ENCODE assay signal across 16 mouse cellular contexts in genomic region chr7:117658180-117658579, GRCm38 (mm10).
DNase-seq lines count a peak whose midpoint lies in the region; ATAC-seq lines count a peak whose summit lies in the region.
"Had no signal": no experiment of that assay in that cellular context is flagged by ENCODE, and none has a peak within 500 bp of the region (broad histone marks: within the 10 kb centered on the region; RNA-seq: fewer than 3 reads in every experiment).

No protein-coding gene starts in this region.

- no peaks in the 10 kb centered on the region for H3K9me3 ChIP-seq in heart, embryonic 11.5 days (replicated peaks; ENCODE audit: control insufficient read depth, low read length)
- H3K9me3 ChIP-seq: embryonic facial prominence, embryonic 10.5 days; forebrain, embryonic 15.5 days; heart, embryonic 12.5 days; hindbrain, embryonic 10.5 days; hindbrain, embryonic 15.5 days had no signal

- no peaks in the 10 kb centered on the region for H3K36me3 ChIP-seq in heart, embryonic 11.5 days (ENCODE audit: control insufficient read depth, insufficient read depth, low read length)
- H3K36me3 ChIP-seq: forebrain, embryonic 15.5 days; heart, embryonic 12.5 days; hindbrain, embryonic 15.5 days had no signal

- no peaks in the 10 kb centered on the region for H3K27me3 ChIP-seq in heart, embryonic 11.5 days (ENCODE audit: control insufficient read depth, insufficient read depth, low read length)
- H3K27me3 ChIP-seq: forebrain, embryonic 15.5 days; heart, embryonic 12.5 days; hindbrain, embryonic 15.5 days had no signal

- WGBS in heart, embryonic 11.5 days (ENCODE audit: insufficient replicate concordance) = 83% methylated on average over 4 of the region's 4 CpGs

- no peak overlapping the region for H3K4me2 ChIP-seq in heart, embryonic 11.5 days
- H3K4me2 ChIP-seq: forebrain, embryonic 15.5 days; heart, embryonic 12.5 days; hindbrain, embryonic 15.5 days had no signal

- H3K9ac ChIP-seq in heart, embryonic 11.5 days (ENCODE audit: low read depth, low read length) = no peak overlapping the region
- H3K9ac ChIP-seq: forebrain, embryonic 15.5 days; heart, embryonic 12.5 days; hindbrain, embryonic 15.5 days had no signal

- no peak for ATAC-seq in heart, embryonic 11.5 days (replicated peaks; ENCODE audit: insufficient number of reproducible peaks, low FRiP score, low TSS enrichment)
- ATAC-seq: forebrain, embryonic 15.5 days; inflammation-experienced regulatory T-cells, adult 6 months had no signal

- H3K4me3 ChIP-seq in heart, embryonic 11.5 days (ENCODE audit: low read depth, low read length) = no peak overlapping the region
- H3K4me3 ChIP-seq: embryonic facial prominence, embryonic 10.5 days; forebrain, embryonic 15.5 days; heart, adult 2 months; heart, embryonic 12.5 days; hindbrain, embryonic 10.5 days; hindbrain, embryonic 15.5 days had no signal

- DNase-seq in heart, adult 11 months = peak; percentile 36
- peak; percentile 27 to 41 for DNase-seq in left cerebral cortex, postnatal 14 days (ENCODE audit: low spot score in 2 of 2)
- no peak for DNase-seq in left cerebral cortex, postnatal 25 days (ENCODE audit: low spot score in 2 of 2)
- DNase-seq in brain, adult 2 months (ENCODE audit: low read depth, low spot score) = peak; percentile 64
- peak; percentile 35 for DNase-seq in telencephalon, adult 2 months (ENCODE audit: low read depth, low spot score)
- DNase-seq: adrenal gland, adult 2 months; adrenal gland, postnatal 25 days; gastrocnemius, postnatal 10 days; heart, adult 2 months had no signal

- no peak overlapping the region for H3K27ac ChIP-seq in heart, embryonic 11.5 days (ENCODE audit: low read depth, low read length)
- H3K27ac ChIP-seq: embryonic facial prominence, embryonic 10.5 days; forebrain, embryonic 15.5 days; heart, adult 2 months; hindbrain, embryonic 10.5 days; hindbrain, embryonic 15.5 days had no signal

- intact Hi-C loops in left cerebral cortex, postnatal 14 days (cut with DNase I) = no loop called here
- intact Hi-C loops in left cerebral cortex, postnatal 25 days (cut with DNase I) = no loop called here

- no peaks in the 10 kb centered on the region for H3K4me1 ChIP-seq in heart, embryonic 11.5 days (ENCODE audit: control insufficient read depth, insufficient read depth, low read length)
- H3K4me1 ChIP-seq: embryonic facial prominence, embryonic 10.5 days; forebrain, embryonic 15.5 days; heart, embryonic 12.5 days; hindbrain, embryonic 10.5 days had no signal

Comparison
In these comparisons a context has a peak if more than half of its experiments do, and no peak if none do; other contexts are left out.
1. DNase-seq: peak in heart, adult 11 months (single experiment), left cerebral cortex, postnatal 14 days (2 of 2), brain, adult 2 months (single experiment) and telencephalon, adult 2 months (single experiment); none in left cerebral cortex, postnatal 25 days (0 of 2).